Mouse (Mus musculus) G1E-ER4 (cell line): ENCODE measurements around the gene Cfap74. TPM values are rescaled to one million over a fixed set of nuclear protein-coding genes. Genes with fewer than 3 reads are reported as not detected.

Source experiments
- GATA1 ChIP-seq: IDR thresholded peaks from one replicate; pipeline ENCODE4 v1.8.0; 2012; ENCODE audit warnings: low read length, inconsistent platforms
- polyA plus RNA-seq: library from polyadenylated mRNA; stranded (reverse); fragments of >175 nt; gene quantifications from 2 replicates; pipeline ENCODE4 v1.2.3, GENCODE M21; 2012

The Cfap74 gene
- polyA plus RNA-seq, 1 experiment: not detected

- TF ChIP-seq GATA1: no peak
These were observed 96.8 kb downstream of the Cfap74 start for GRCm38 (mm10) chr4:155505671-155506295.

DNA sequence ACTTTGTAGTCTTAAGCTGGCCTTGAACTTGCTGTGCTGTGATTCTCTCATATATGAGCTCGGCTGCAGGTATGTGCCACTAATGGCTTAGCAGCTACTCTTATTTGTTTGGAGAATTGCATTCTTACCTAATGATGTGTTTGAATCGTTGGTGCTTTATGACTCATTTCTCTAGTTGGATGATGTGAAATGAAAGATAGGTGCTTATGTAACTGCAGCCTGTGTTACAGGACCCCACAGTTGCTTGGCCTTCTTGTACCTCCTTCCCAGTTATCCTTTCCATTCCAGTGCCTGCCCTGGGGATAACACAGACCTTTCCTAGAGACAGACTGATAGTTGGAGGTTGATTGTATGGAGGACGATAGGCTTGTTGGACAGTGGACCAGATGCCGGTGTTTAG is 99.6 kb downstream of the Cfap74 start:
- TF ChIP-seq GATA1: no peak

DNA sequence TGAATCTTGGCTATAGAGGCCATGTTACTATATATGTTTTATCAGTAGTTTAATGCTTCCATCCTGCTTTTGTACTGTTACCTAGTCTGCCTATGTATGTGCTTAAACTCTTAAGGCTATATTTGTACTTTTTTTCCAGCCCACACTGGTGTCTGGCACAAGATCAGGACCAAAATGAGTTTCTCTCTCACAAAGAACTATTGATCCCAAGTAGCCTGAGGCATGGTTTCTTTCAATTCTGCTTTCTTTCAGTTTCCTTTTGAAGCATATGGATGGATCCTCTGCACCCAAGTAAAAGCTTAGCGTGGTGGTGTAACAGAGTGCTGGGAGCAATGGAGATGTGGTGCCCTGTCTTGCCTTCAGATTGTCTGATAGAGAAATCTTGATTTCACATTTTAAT is 102.0 kb downstream of the Cfap74 start:
- TF ChIP-seq GATA1: no peak

- TF ChIP-seq GATA1: no peak
These were observed 105.8 kb downstream of the Cfap74 start for GRCm38 (mm10) chr4:155514810-155515209.

Other genes starting within 250 kb of the Cfap74 start
- 28.2 and 31.7 TPM in 2 replicates for gene Ski, start 186.6 kb upstream of the Cfap74 start, polyA plus RNA-seq
- 34.7 and 37.0 TPM in 2 replicates for gene Faap20, start 159.4 kb upstream of the Cfap74 start, polyA plus RNA-seq
- gene Prkcz, start 47.8 kb upstream of the Cfap74 start, polyA plus RNA-seq: not detected in 2 replicates
- gene Gabrd, start 11.1 kb upstream of the Cfap74 start, polyA plus RNA-seq: not detected in 2 replicates
- gene Tmem52, start 59.9 kb downstream of the Cfap74 start, polyA plus RNA-seq: not detected in 2 replicates
- gene Gnb1, start 82.2 kb downstream of the Cfap74 start, polyA plus RNA-seq: 30.2 and 42.8 TPM in 2 replicates
- 69.0 and 74.8 TPM in 2 replicates for gene Nadk, start 153.2 kb downstream of the Cfap74 start, polyA plus RNA-seq
- 2.6 TPM in 2 replicates for gene Slc35e2, start 192.2 kb downstream of the Cfap74 start, polyA plus RNA-seq
- 112 and 114 TPM in 2 replicates for gene Cdk11b, start 215.7 kb downstream of the Cfap74 start, polyA plus RNA-seq
- not detected in 2 replicates for gene Gm10563, start 236.2 kb downstream of the Cfap74 start, polyA plus RNA-seq
- gene Mmp23, start 244.2 kb downstream of the Cfap74 start, polyA plus RNA-seq: 0.08 and 0.09 TPM in 2 replicates